Mouse (Mus musculus): Measurements from ENCODE around the gene Tmem101. TPM values are rescaled to one million over a fixed set of nuclear protein-coding genes. Genes with fewer than 3 reads are reported as not detected.

The Tmem101 gene
- polyA plus RNA-seq, 1 experiment = 15.2 TPM

- Histone ChIP-seq H3K4me3 (ENCODE audit: extremely low read depth, insufficient read depth, insufficient read length) (no peak overlapping the region), H3K27me3 (ENCODE audit: control insufficient read depth, insufficient read depth, low read length) (no peaks in the 10 kb centered on the region), H3K36me3 (ENCODE audit: control insufficient read depth, insufficient read depth, low read length) (peaks cover 6% of the 10 kb centered on the region), H3K4me1 (ENCODE audit: control insufficient read depth, insufficient read depth, insufficient read length) (peaks cover 2% of the 10 kb centered on the region; the same call in 1 of the 2 replicates), H3K27ac (ENCODE audit: insufficient read depth, low read length) (no peak overlapping the region)
- WGBS = 13% methylated on average over 1 of the region's 1 CpGs
- DNase-seq (ENCODE audit: low read depth in 1 of 2, low spot score in 2 of 2) = no peak
- TF ChIP-seq CTCF (IDR thresholded peaks at IDR 0.05; ENCODE audit: extremely low read depth, insufficient read depth, insufficient read length, insufficient replicate concordance) (no peak), POLR2A (IDR thresholded peaks at IDR 0.05; ENCODE audit: low read depth, low read length) (no peak)
Measured at GRCm38 (mm10) chr11:102156786-102157089, 534 bp upstream of the Tmem101 start.

GRCm38 (mm10) chr11:102147213-102147989, 8.8 kb downstream of the Tmem101 start:
- 19% methylated on average over 34 of the region's 34 CpGs for WGBS
- Histone ChIP-seq H3K27me3 (ENCODE audit: control insufficient read depth, insufficient read depth, low read length) (peaks cover 18% of the 10 kb centered on the region), H3K4me3 (ENCODE audit: extremely low read depth, insufficient read depth, insufficient read length) (no peak overlapping the region), H3K4me1 (ENCODE audit: control insufficient read depth, insufficient read depth, insufficient read length) (0 out of 2 replicates have a peak, but pooled peaks cover 3% of the 10 kb centered on the region), H3K36me3 (ENCODE audit: control insufficient read depth, insufficient read depth, low read length) (no peaks in the 10 kb centered on the region), H3K27ac (ENCODE audit: insufficient read depth, low read length) (no peak overlapping the region)
- no peak for TF ChIP-seq CTCF (IDR thresholded peaks at IDR 0.05; ENCODE audit: extremely low read depth, insufficient read depth, insufficient read length, insufficient replicate concordance)
- TF ChIP-seq POLR2A (IDR thresholded peaks at IDR 0.05; ENCODE audit: low read depth, low read length) = no peak
- DNase-seq (ENCODE audit: low read depth in 1 of 2, low spot score in 2 of 2) = no peak

GRCm38 (mm10) chr11:102146531-102146930, 9.7 kb downstream of the Tmem101 start:
- Histone ChIP-seq H3K27me3 (ENCODE audit: control insufficient read depth, insufficient read depth, low read length) (peaks cover 18% of the 10 kb centered on the region), H3K36me3 (ENCODE audit: control insufficient read depth, insufficient read depth, low read length) (no peaks in the 10 kb centered on the region), H3K27ac (ENCODE audit: insufficient read depth, low read length) (no peak overlapping the region), H3K4me3 (ENCODE audit: extremely low read depth, insufficient read depth, insufficient read length) (no peak overlapping the region), H3K4me1 (ENCODE audit: control insufficient read depth, insufficient read depth, insufficient read length) (0 out of 2 replicates have a peak, but pooled peaks cover 3% of the 10 kb centered on the region)
- WGBS = 18% methylated on average over 17 of the region's 17 CpGs
- no peak for TF ChIP-seq POLR2A (IDR thresholded peaks at IDR 0.05; ENCODE audit: low read depth, low read length)
- TF ChIP-seq CTCF (IDR thresholded peaks at IDR 0.05; ENCODE audit: extremely low read depth, insufficient read depth, insufficient read length, insufficient replicate concordance) = no peak
- DNase-seq (ENCODE audit: low read depth in 1 of 2, low spot score in 2 of 2) = no peak

- Histone ChIP-seq H3K27me3 (ENCODE audit: control insufficient read depth, insufficient read depth, low read length) (peaks cover 18% of the 10 kb centered on the region), H3K4me1 (ENCODE audit: control insufficient read depth, insufficient read depth, insufficient read length) (0 out of 2 replicates have a peak, but pooled peaks cover 3% of the 10 kb centered on the region), H3K27ac (ENCODE audit: insufficient read depth, low read length) (no peak overlapping the region), H3K36me3 (ENCODE audit: control insufficient read depth, insufficient read depth, low read length) (no peaks in the 10 kb centered on the region), H3K4me3 (ENCODE audit: extremely low read depth, insufficient read depth, insufficient read length) (no peak overlapping the region)
- WGBS = 14% methylated on average over 16 of the region's 16 CpGs
- TF ChIP-seq POLR2A (IDR thresholded peaks at IDR 0.05; ENCODE audit: low read depth, low read length) = no peak
- TF ChIP-seq CTCF (IDR thresholded peaks at IDR 0.05; ENCODE audit: extremely low read depth, insufficient read depth, insufficient read length, insufficient replicate concordance) = no peak
- no peak for DNase-seq (ENCODE audit: low read depth in 1 of 2, low spot score in 2 of 2)
Measured at GRCm38 (mm10) chr11:102146005-102146404, 10.2 kb downstream of the Tmem101 start.

- no peak for TF ChIP-seq CTCF (IDR thresholded peaks at IDR 0.05; ENCODE audit: extremely low read depth, insufficient read depth, insufficient read length, insufficient replicate concordance)
- WGBS = 4% methylated on average over 50 of the region's 50 CpGs
- 0 out of 2 replicates have a peak, but pooled peaks cover 3% of the 10 kb centered on the region for H3K4me1 ChIP-seq (ENCODE audit: control insufficient read depth, insufficient read depth, insufficient read length)
- no peaks in the 10 kb centered on the region for H3K36me3 ChIP-seq (ENCODE audit: control insufficient read depth, insufficient read depth, low read length)
- peaks cover 18% of the 10 kb centered on the region for H3K27me3 ChIP-seq (ENCODE audit: control insufficient read depth, insufficient read depth, low read length)
- H3K4me3 ChIP-seq (ENCODE audit: extremely low read depth, insufficient read depth, insufficient read length) = no peak within 1 kb of the TSS
- no peak within 1 kb of the TSS for H3K27ac ChIP-seq (ENCODE audit: insufficient read depth, low read length)
- no peak for DNase-seq (ENCODE audit: low read depth in 1 of 2, low spot score in 2 of 2)
Measured at GRCm38 (mm10) chr11:102145471-102146001, 10.7 kb downstream of the Tmem101 start, which contains the start of gene Nags. Gene Nags (plus strand): TSS chr11:102145513.

GRCm38 (mm10) chr11:102144957-102145470, 11.2 kb downstream of the Tmem101 start:
- 35% methylated on average over 13 of the region's 13 CpGs for WGBS
- Histone ChIP-seq H3K27me3 (ENCODE audit: control insufficient read depth, insufficient read depth, low read length) (peaks cover 18% of the 10 kb centered on the region), H3K27ac (ENCODE audit: insufficient read depth, low read length) (no peak overlapping the region), H3K4me1 (ENCODE audit: control insufficient read depth, insufficient read depth, insufficient read length) (0 out of 2 replicates have a peak, but pooled peaks cover 3% of the 10 kb centered on the region), H3K36me3 (ENCODE audit: control insufficient read depth, insufficient read depth, low read length) (no peaks in the 10 kb centered on the region), H3K4me3 (ENCODE audit: extremely low read depth, insufficient read depth, insufficient read length) (no peak overlapping the region)
- DNase-seq (ENCODE audit: low read depth in 1 of 2, low spot score in 2 of 2) = no peak
- TF ChIP-seq POLR2A (IDR thresholded peaks at IDR 0.05; ENCODE audit: low read depth, low read length) (no peak), CTCF (IDR thresholded peaks at IDR 0.05; ENCODE audit: extremely low read depth, insufficient read depth, insufficient read length, insufficient replicate concordance) (no peak)

Measured in spleen, adult 2 months (tissue).